Mouse (Mus musculus) limb, embryonic 12.5 days (tissue): ENCODE results near the gene Hps1. TPM values are rescaled to one million over a fixed set of nuclear protein-coding genes. Genes with fewer than 3 reads are reported as not detected.
A peak's percentile ranks its signal among the peaks of the same experiment; 100 is the strongest.

Source experiments
- ATAC-seq: fragments of 200-750 bp; cut with Nextera tagmentation; 2 replicates; pipeline ENCODE4 v1.8.0; 2017; ENCODE audit warnings: low read depth, moderate TSS enrichment; ENCODE audit not compliant: insufficient number of reproducible peaks, insufficient read depth, low FRiP score, low TSS enrichment
- H3K27ac ChIP-seq: fragments of 300-500 bp; sonication (generic); 2 replicates; pipeline ENCODE4 v1.5.1; 2016; ENCODE audit warnings: mild to moderate bottlenecking, moderate library complexity
- H3K27me3 ChIP-seq: fragments of 300-500 bp; sonication (generic); 2 replicates; pipeline ENCODE4 v1.6.1; 2016; ENCODE audit warnings: mild to moderate bottlenecking, moderate library complexity
- H3K36me3 ChIP-seq: fragments of 300-500 bp; sonication (generic); 2 replicates; pipeline ENCODE4 v1.6.1; 2016; ENCODE audit warnings: mild to moderate bottlenecking, moderate library complexity
- H3K4me1 ChIP-seq: fragments of 300-500 bp; sonication (generic); replicated peaks from 2 replicates; pipeline ENCODE4 v1.6.1; 2016
- H3K4me2 ChIP-seq: fragments of 300-500 bp; sonication (generic); 2 replicates; pipeline ENCODE4 v1.6.1; 2016; ENCODE audit warnings: mild to moderate bottlenecking, moderate library complexity
- H3K4me3 ChIP-seq: fragments of 300-500 bp; sonication (generic); replicated peaks from 2 replicates; pipeline ENCODE4 v1.5.1; 2016; ENCODE audit warnings: mild to moderate bottlenecking
- H3K9ac ChIP-seq: fragments of 300-500 bp; sonication (generic); replicated peaks from 2 replicates; pipeline ENCODE4 v1.6.1; 2016; ENCODE audit warnings: mild to moderate bottlenecking, moderate library complexity
- H3K9me3 ChIP-seq: fragments of 300-500 bp; sonication (generic); 2 replicates; pipeline ENCODE4 v1.6.1; 2016; ENCODE audit warnings: mild to moderate bottlenecking, moderate library complexity
- WGBS: fragments of 180-500 bp; shearing (Covaris S2); methylation state at CpG from one replicate; pipeline ENCODE4 v1.1.7; 2016; 5-methylcytosine and 5-hydroxymethylcytosine counted together
- polyA plus RNA-seq: library from polyadenylated mRNA; unstranded; fragments of >200 nt; fragmentation: Nextera tagmentation; extraction: Ambion mirVana; gene quantifications from 2 replicates; pipeline ENCODE4 v1.2.1, GENCODE M21; 2016

Gene Hps1
- polyA plus RNA-seq, 1 experiment from 2014 or later = 15.4 TPM

- Histone ChIP-seq H3K9ac (no peak overlapping the region), H3K27ac (no peak overlapping the region), H3K36me3 (no peaks in the 10 kb centered on the region), H3K4me1 (peaks cover 29% of the 10 kb centered on the region), H3K27me3 (no peaks in the 10 kb centered on the region; the same call in 1 of the 2 replicates), H3K4me3 (no peak overlapping the region), H3K9me3 (no peaks in the 10 kb centered on the region), H3K4me2 (no peak overlapping the region)
- WGBS = 74% methylated on average over 15 of the region's 15 CpGs
- ATAC-seq = no peak
These were observed 24.5 kb downstream of the Hps1 start for GRCm38 (mm10) chr19:42755148-42755870.

GRCm38 (mm10) chr19:42753141-42753917, 26.4 kb downstream of the Hps1 start:
- H3K4me1 ChIP-seq = peaks cover 29% of the 10 kb centered on the region
- ATAC-seq = peak; percentile 23; the same call in 1 of the 2 replicates
- peak overlapping the region; percentile 64 for H3K4me2 ChIP-seq
- peak overlapping the region; percentile 35; the same call in 1 of the 2 replicates for H3K4me3 ChIP-seq
- H3K27ac ChIP-seq = peak overlapping the region; percentile 88
- no peaks in the 10 kb centered on the region for H3K36me3 ChIP-seq
- H3K27me3 ChIP-seq = no peaks in the 10 kb centered on the region; the same call in 1 of the 2 replicates
- H3K9ac ChIP-seq = 0 out of 2 replicates have a peak overlapping the region, but pooled peaks have one; percentile 40
- no peaks in the 10 kb centered on the region for H3K9me3 ChIP-seq
- WGBS = 43% methylated on average over 11 of the region's 11 CpGs

- 3% methylated on average over 22 of the region's 22 CpGs for WGBS
- peaks cover 29% of the 10 kb centered on the region for H3K4me1 ChIP-seq
These were observed 27.3 kb downstream of the Hps1 start, which contains the start of gene Pyroxd2 for GRCm38 (mm10) chr19:42752363-42752931. Pyroxd2 (minus strand) TSS chr19:42752775.

GRCm38 (mm10) chr19:42750196-42750595, 29.6 kb downstream of the Hps1 start:
- H3K9me3 ChIP-seq = no peaks in the 10 kb centered on the region
- no peak overlapping the region for H3K9ac ChIP-seq
- ATAC-seq = no peak
- H3K4me1 ChIP-seq = peaks cover 31% of the 10 kb centered on the region
- H3K4me3 ChIP-seq = no peak overlapping the region
- H3K27ac ChIP-seq = no peak overlapping the region
- no peak overlapping the region for H3K4me2 ChIP-seq
- no peaks in the 10 kb centered on the region; the same call in 1 of the 2 replicates for H3K27me3 ChIP-seq
- no peaks in the 10 kb centered on the region for H3K36me3 ChIP-seq
- WGBS = 72% methylated on average over 11 of the region's 11 CpGs

More at GRCm38 (mm10) chr19:42752363-42752931, 27.3 kb downstream of the Hps1 start, which contains the start of gene Pyroxd2:
- Histone ChIP-seq H3K9ac (peak within 1 kb of the TSS; percentile 40), H3K27ac (peak within 1 kb of the TSS; percentile 88), H3K4me2 (peak within 1 kb of the TSS; percentile 64), H3K36me3 (no peaks in the 10 kb centered on the region), H3K4me3 (peak within 1 kb of the TSS; percentile 35), H3K27me3 (no peaks in the 10 kb centered on the region; the same call in 1 of the 2 replicates), H3K9me3 (no peaks in the 10 kb centered on the region)
- peak; percentile 78 for ATAC-seq

GRCm38 (mm10) chr19:42746702-42747101, 33.1 kb downstream of the Hps1 start:
- H3K4me3 ChIP-seq = no peak overlapping the region
- ATAC-seq = no peak
- H3K36me3 ChIP-seq = no peaks in the 10 kb centered on the region
- no peak overlapping the region for H3K27ac ChIP-seq
- H3K27me3 ChIP-seq = no peaks in the 10 kb centered on the region
- H3K4me2 ChIP-seq = no peak overlapping the region
- H3K9me3 ChIP-seq = no peaks in the 10 kb centered on the region
- H3K9ac ChIP-seq = no peak overlapping the region
- H3K4me1 ChIP-seq = peaks cover 12% of the 10 kb centered on the region; the same call in 1 of the 2 replicates
- 91% methylated on average over 8 of the region's 8 CpGs for WGBS

GRCm38 (mm10) chr19:42745869-42746224, 33.9 kb downstream of the Hps1 start:
- ATAC-seq = no peak
- peaks cover 19% of the 10 kb centered on the region; the same call in 1 of the 2 replicates for H3K4me1 ChIP-seq
- no peaks in the 10 kb centered on the region for H3K36me3 ChIP-seq
- H3K9me3 ChIP-seq = no peaks in the 10 kb centered on the region
- no peak overlapping the region for H3K9ac ChIP-seq
- no peaks in the 10 kb centered on the region for H3K27me3 ChIP-seq
- no peak overlapping the region for H3K27ac ChIP-seq
- WGBS = 72% methylated on average over 4 of the region's 4 CpGs
- H3K4me2 ChIP-seq = no peak overlapping the region
- no peak overlapping the region for H3K4me3 ChIP-seq

- ATAC-seq = no peak
- H3K27ac ChIP-seq = no peak overlapping the region
- 59% methylated on average over 9 of the region's 9 CpGs for WGBS
These were observed 34.5 kb downstream of the Hps1 start for GRCm38 (mm10) chr19:42745084-42745868.

GRCm38 (mm10) chr19:42744162-42744586, 35.6 kb downstream of the Hps1 start:
- 23% methylated on average over 4 of the region's 4 CpGs for WGBS
- Histone ChIP-seq H3K4me1 (peaks cover 19% of the 10 kb centered on the region; the same call in 1 of the 2 replicates), H3K9ac (no peak overlapping the region), H3K9me3 (no peaks in the 10 kb centered on the region), H3K27me3 (0 out of 2 replicates have a peak, but pooled peaks cover 3% of the 10 kb centered on the region), H3K4me2 (no peak overlapping the region), H3K4me3 (no peak overlapping the region), H3K27ac (no peak overlapping the region), H3K36me3 (no peaks in the 10 kb centered on the region)
- peak; percentile 75; the same call in 1 of the 2 replicates for ATAC-seq

More at GRCm38 (mm10) chr19:42745084-42745868, 34.5 kb downstream of the Hps1 start:
- Histone ChIP-seq H3K4me1 (peaks cover 19% of the 10 kb centered on the region; the same call in 1 of the 2 replicates), H3K4me2 (no peak overlapping the region), H3K9me3 (no peaks in the 10 kb centered on the region), H3K36me3 (no peaks in the 10 kb centered on the region), H3K4me3 (no peak overlapping the region), H3K9ac (no peak overlapping the region), H3K27me3 (no peaks in the 10 kb centered on the region)

- ATAC-seq = no peak
- peaks cover 19% of the 10 kb centered on the region; the same call in 1 of the 2 replicates for H3K4me1 ChIP-seq
- no peaks in the 10 kb centered on the region for H3K36me3 ChIP-seq
- no peak overlapping the region for H3K4me3 ChIP-seq
- H3K9ac ChIP-seq = no peak overlapping the region
- no peak overlapping the region for H3K27ac ChIP-seq
- no peaks in the 10 kb centered on the region for H3K9me3 ChIP-seq
- WGBS = 80% methylated on average over 16 of the region's 16 CpGs
- no peak overlapping the region for H3K4me2 ChIP-seq
- H3K27me3 ChIP-seq = 0 out of 2 replicates have a peak, but pooled peaks cover 3% of the 10 kb centered on the region
These were observed 36.5 kb downstream of the Hps1 start for GRCm38 (mm10) chr19:42743261-42743660.

- H3K36me3 ChIP-seq = no peaks in the 10 kb centered on the region
- H3K27ac ChIP-seq = no peak overlapping the region
- H3K4me3 ChIP-seq = no peak overlapping the region
- H3K4me2 ChIP-seq = no peak overlapping the region
- H3K9me3 ChIP-seq = no peaks in the 10 kb centered on the region
- peaks cover 19% of the 10 kb centered on the region; the same call in 1 of the 2 replicates for H3K4me1 ChIP-seq
- no peak for ATAC-seq
- no peak overlapping the region for H3K9ac ChIP-seq
- H3K27me3 ChIP-seq = 0 out of 2 replicates have a peak, but pooled peaks cover 3% of the 10 kb centered on the region
- 63% methylated on average over 14 of the region's 14 CpGs for WGBS
These were observed 37.9 kb downstream of the Hps1 start for GRCm38 (mm10) chr19:42741884-42742283.
